Mouse (Mus musculus) stomach, postnatal 0 days (tissue): Measurements from ENCODE around the gene Sumf1. TPM values are rescaled to one million over a fixed set of nuclear protein-coding genes. Genes with fewer than 3 reads are reported as not detected.

Source experiments
- ATAC-seq: fragments of 200-750 bp; cut with Nextera tagmentation; 2 replicates; pipeline ENCODE4 v1.8.0; 2017; ENCODE audit not compliant: low FRiP score, low TSS enrichment
- DNase-seq: peaks from one replicate; pipeline ENCODE4 v3.0.0-alpha.2; 2016; ENCODE audit warnings: low spot score
- H3K27ac ChIP-seq: fragments of 300-500 bp; sonication (generic); replicated peaks from 2 replicates; pipeline ENCODE4 v1.5.1; 2014; ENCODE audit warnings: mild to moderate bottlenecking, control low read depth
- H3K27me3 ChIP-seq: fragments of 300-500 bp; sonication (generic); 2 replicates; pipeline ENCODE4 v1.6.1; 2014; ENCODE audit warnings: low read length; ENCODE audit not compliant: control insufficient read depth, insufficient read depth
- H3K36me3 ChIP-seq: fragments of 300-500 bp; sonication (generic); 2 replicates; pipeline ENCODE4 v1.6.1; 2014; ENCODE audit warnings: low read length, mixed read lengths; ENCODE audit not compliant: control insufficient read depth, insufficient read depth
- H3K4me1 ChIP-seq: fragments of 300-500 bp; sonication (generic); replicated peaks from 2 replicates; pipeline ENCODE4 v1.6.1; 2014; ENCODE audit warnings: antibody characterized with exemption; ENCODE audit not compliant: control insufficient read depth, insufficient read depth
- H3K4me2 ChIP-seq: fragments of 300-500 bp; sonication (generic); replicated peaks from 2 replicates; pipeline ENCODE4 v1.6.1; 2014; ENCODE audit warnings: low read depth, mild to moderate bottlenecking, control low read depth, moderate library complexity
- H3K4me3 ChIP-seq: fragments of 300-500 bp; sonication (generic); 2 replicates; pipeline ENCODE4 v1.5.1; 2014; ENCODE audit warnings: low read depth, low read length, control low read depth
- H3K9ac ChIP-seq: fragments of 300-500 bp; sonication (generic); 2 replicates; pipeline ENCODE4 v1.6.1; 2014; ENCODE audit warnings: mild to moderate bottlenecking, low read length, control low read depth, mixed read lengths
- H3K9me3 ChIP-seq: fragments of 300-500 bp; sonication (generic); 2 replicates; pipeline ENCODE4 v1.6.1; 2016; ENCODE audit warnings: low read length; ENCODE audit not compliant: control insufficient read depth
- CTCF ChIP-seq: IDR thresholded peaks from 2 replicates; pipeline ENCODE4 v1.5.1; 2016; ENCODE audit warnings: antibody characterized with exemption, low read depth, mild to moderate bottlenecking, moderate library complexity
- EP300 ChIP-seq: optimal IDR thresholded peaks from 2 replicates; pipeline ENCODE3; 2016; ENCODE audit warnings: antibody characterized with exemption
- WGBS: fragments of 180-500 bp; shearing (Covaris S2); extraction: QIAGEN DNeasy Blood & Tissue Kit; methylation state at CpG from one replicate; pipeline ENCODE4 v1.1.7; 2014; 5-methylcytosine and 5-hydroxymethylcytosine counted together
- polyA plus RNA-seq: library from polyadenylated mRNA; unstranded; fragments of >200 nt; fragmentation: Nextera tagmentation; extraction: Ambion mirVana; gene quantifications from 2 replicates; pipeline ENCODE4 v1.2.1, GENCODE M21; 2015

Sumf1 gene
- polyA plus RNA-seq, 1 experiment from 2014 or later = 20.0 TPM

- Histone ChIP-seq H3K4me2 (no peak overlapping the region), H3K9me3 (no peaks in the 10 kb centered on the region), H3K9ac (no peak overlapping the region), H3K4me3 (no peak overlapping the region), H3K36me3 (no peaks in the 10 kb centered on the region), H3K27me3 (no peaks in the 10 kb centered on the region), H3K27ac (no peak overlapping the region), H3K4me1 (no peaks in the 10 kb centered on the region)
- 44% methylated on average over 4 of the region's 4 CpGs for WGBS
- ATAC-seq (no peak), DNase-seq (no peak)
- no peak for TF ChIP-seq CTCF
- no peak for TF ChIP-seq EP300
Observed at GRCm38 (mm10) chr6:108057353-108057752, 128.0 kb downstream of the Sumf1 start.

Other genes starting within 250 kb of the Sumf1 start
- gene Setmar, start 120.5 kb downstream of the Sumf1 start, polyA plus RNA-seq = 5.5 TPM in 2 replicates
- gene Itpr1, start 27.5 kb upstream of the Sumf1 start, polyA plus RNA-seq = 3.9 and 4.0 TPM in 2 replicates